Mouse (Mus musculus) liver, embryonic 15.5 days (tissue): Measurements from ENCODE around the gene Gm15557. TPM values are rescaled to one million over a fixed set of nuclear protein-coding genes. Genes with fewer than 3 reads are reported as not detected.
"Not testable (repeated sequence)": the region's sequence is repeated elsewhere in the genome, so short reads cannot be mapped to it uniquely, and the experiment has no call there.

Source experiments
- ATAC-seq: fragments of 200-750 bp; cut with Nextera tagmentation; 2 replicates; pipeline ENCODE4 v1.8.0; 2017; ENCODE audit warnings: moderate number of reproducible peaks, mild to moderate bottlenecking, moderate library complexity; ENCODE audit not compliant: insufficient read depth
- H3K27ac ChIP-seq: fragments of 300-500 bp; sonication (generic); replicated peaks from 2 replicates; pipeline ENCODE4 v1.5.1; 2015; ENCODE audit warnings: mild to moderate bottlenecking, inconsistent platforms
- H3K27me3 ChIP-seq: fragments of 300-500 bp; sonication (generic); 2 replicates; pipeline ENCODE4 v1.6.1; 2015; ENCODE audit warnings: mild to moderate bottlenecking, inconsistent platforms
- H3K36me3 ChIP-seq: fragments of 300-500 bp; sonication (generic); replicated peaks from 2 replicates; pipeline ENCODE4 v1.6.1; 2015; ENCODE audit warnings: moderate library complexity, mild to moderate bottlenecking, inconsistent platforms
- H3K4me1 ChIP-seq: fragments of 300-500 bp; sonication (generic); replicated peaks from 2 replicates; pipeline ENCODE4 v1.6.1; 2015; ENCODE audit warnings: inconsistent platforms
- H3K4me2 ChIP-seq: fragments of 300-500 bp; sonication (generic); 2 replicates; pipeline ENCODE4 v1.6.1; 2015; ENCODE audit warnings: moderate library complexity, mild to moderate bottlenecking, inconsistent platforms
- H3K4me3 ChIP-seq: fragments of 300-500 bp; sonication (generic); replicated peaks from 2 replicates; pipeline ENCODE4 v1.5.1; 2015; ENCODE audit warnings: mild to moderate bottlenecking, inconsistent platforms
- H3K9ac ChIP-seq: fragments of 300-500 bp; sonication (generic); 2 replicates; pipeline ENCODE4 v1.6.1; 2015; ENCODE audit warnings: moderate library complexity, mild to moderate bottlenecking, inconsistent platforms
- H3K9me3 ChIP-seq: fragments of 300-500 bp; sonication (generic); replicated peaks from 2 replicates; pipeline ENCODE4 v1.6.1; 2016; ENCODE audit warnings: inconsistent platforms
- WGBS: fragments of 180-500 bp; shearing (Covaris S2); methylation state at CpG from one replicate; pipeline ENCODE4 v1.1.7; 2015; ENCODE audit warnings: mixed read lengths; ENCODE audit not compliant: insufficient replicate concordance; 5-methylcytosine and 5-hydroxymethylcytosine counted together
- polyA plus RNA-seq: library from polyadenylated mRNA; unstranded; fragments of >200 nt; fragmentation: Nextera tagmentation; extraction: Ambion mirVana; gene quantifications from 2 replicates; pipeline ENCODE4 v1.2.1, GENCODE M21; 2015

Gene Gm15557
- polyA plus RNA-seq: not detected in 2 replicates

DNA sequence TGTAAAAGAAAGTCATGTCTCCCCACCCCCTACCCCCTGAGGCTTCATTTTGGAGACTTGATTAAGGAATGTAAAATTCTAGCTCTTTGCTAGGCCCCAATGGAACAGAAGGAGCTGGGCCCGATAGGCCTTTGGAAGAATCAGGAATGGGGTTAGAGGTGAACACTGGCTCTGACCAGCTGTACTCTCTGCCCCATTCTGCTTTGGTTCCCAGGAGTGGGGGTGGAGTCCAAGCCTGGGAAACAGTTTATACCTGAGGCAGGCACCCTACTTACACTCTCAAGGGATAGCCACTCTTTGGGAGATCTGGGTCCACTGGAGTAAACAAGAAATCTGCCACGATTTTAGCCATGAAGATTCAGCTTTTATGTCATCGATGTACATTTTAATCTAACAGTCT, at the start of gene Gm15557:
TSS of gene Gm15557 (plus strand) at position 48 of the 400 bp plus-strand sequence.
- 70% methylated on average over 3 of the region's 3 CpGs for WGBS
- Histone ChIP-seq H3K9ac (no peak within 1 kb of the TSS), H3K27me3 (peaks cover 15% of the 10 kb centered on the region; the same call in 1 of the 2 replicates), H3K4me3 (no peak within 1 kb of the TSS), H3K27ac (no peak within 1 kb of the TSS), H3K36me3 (no peaks in the 10 kb centered on the region), H3K9me3 (no peaks in the 10 kb centered on the region), H3K4me1 (no peaks in the 10 kb centered on the region), H3K4me2 (no peak within 1 kb of the TSS)
- no peak for ATAC-seq

DNA sequence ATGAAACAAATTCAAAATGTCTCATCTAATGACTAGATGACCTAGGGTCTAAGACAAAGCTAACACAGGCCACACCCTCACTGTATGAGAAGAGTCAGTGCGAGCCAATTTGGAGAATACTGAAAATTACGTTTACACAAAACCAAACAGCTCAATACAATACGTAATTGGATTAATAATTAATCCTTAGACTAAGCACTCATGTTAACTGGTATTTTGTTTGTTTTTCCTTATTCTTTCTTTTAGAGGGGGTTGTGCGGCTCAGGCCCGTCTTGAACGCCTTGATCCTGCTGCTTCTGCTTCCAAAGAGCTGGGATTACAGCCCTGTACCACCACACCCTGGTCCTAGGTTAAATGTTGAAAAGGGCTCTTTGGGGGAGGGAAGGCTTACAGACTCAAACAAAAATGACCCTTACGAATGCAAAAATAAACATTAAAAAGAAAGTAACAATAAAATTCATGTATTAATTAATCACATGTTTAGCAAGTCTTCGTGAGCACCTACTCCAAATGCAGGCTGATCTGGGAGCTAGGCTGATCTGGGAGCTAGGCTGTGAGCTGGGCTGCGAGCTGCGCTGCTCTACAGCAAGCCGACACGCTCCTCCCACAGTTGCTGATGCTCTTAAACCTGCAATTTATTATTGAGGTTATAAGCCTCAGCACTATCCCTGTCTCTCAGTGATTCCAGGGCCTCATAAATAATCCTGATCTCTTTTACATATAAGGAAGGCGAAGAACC, 46.1 kb upstream of the Gm15557 start:
- no peaks in the 10 kb centered on the region for H3K27me3 ChIP-seq
- H3K4me3 ChIP-seq: no peak overlapping the region
- 70% methylated on average over 13 of the region's 13 CpGs for WGBS
- no peak overlapping the region for H3K9ac ChIP-seq
- no peaks in the 10 kb centered on the region; the same call in 1 of the 2 replicates for H3K4me1 ChIP-seq
- H3K36me3 ChIP-seq: peaks cover 17% of the 10 kb centered on the region
- no peaks in the 10 kb centered on the region for H3K9me3 ChIP-seq
- no peak for ATAC-seq
- H3K4me2 ChIP-seq: peak overlapping the region; percentile 36
- peak overlapping the region; percentile 24; the same call in 1 of the 2 replicates for H3K27ac ChIP-seq

- Histone ChIP-seq H3K27ac (peak overlapping the region; percentile 24; the same call in 1 of the 2 replicates), H3K27me3 (no peaks in the 10 kb centered on the region), H3K9ac (no peak overlapping the region), H3K9me3 (no peaks in the 10 kb centered on the region), H3K36me3 (peaks cover 21% of the 10 kb centered on the region), H3K4me2 (0 out of 2 replicates have a peak overlapping the region, but pooled peaks have one; percentile 36), H3K4me3 (no peak overlapping the region), H3K4me1 (no peaks in the 10 kb centered on the region; the same call in 1 of the 2 replicates)
- ATAC-seq: peak; percentile 70; the same call in 1 of the 2 replicates
- 77% methylated on average over 16 of the region's 16 CpGs for WGBS
These were observed 45.3 kb upstream of the Gm15557 start for GRCm38 (mm10) chr2:155895046-155895735.

DNA sequence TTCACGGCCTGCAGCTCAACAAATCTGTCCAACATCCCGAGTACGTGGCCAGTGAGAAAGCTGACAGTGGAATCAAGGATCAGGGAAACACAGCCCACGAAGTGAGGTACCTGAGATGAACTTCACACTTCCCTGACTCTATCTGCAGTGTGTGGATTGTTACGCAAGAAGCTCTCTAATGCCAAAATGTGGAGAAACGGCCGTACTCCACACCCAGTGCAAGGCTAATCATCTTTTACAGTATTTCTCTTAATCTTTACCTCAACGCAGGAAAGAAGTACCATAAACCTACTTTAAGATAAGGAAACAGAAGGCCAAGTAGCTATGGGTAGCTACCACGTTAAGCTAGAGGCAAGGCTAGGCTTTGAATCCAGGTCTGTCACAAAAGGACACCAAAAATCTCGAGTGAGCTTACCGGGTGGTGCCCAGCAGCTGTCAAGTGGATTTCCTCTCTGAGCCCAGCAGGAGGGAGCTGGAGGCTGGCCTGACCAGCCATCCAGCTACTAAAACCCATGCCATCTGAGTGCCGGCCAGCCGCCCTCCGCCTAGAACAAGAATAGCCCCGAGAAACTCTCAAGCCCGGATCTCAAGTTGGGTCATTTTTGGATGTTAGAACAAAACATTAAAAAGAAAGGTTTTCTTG, 37.4 kb upstream of the Gm15557 start:
- WGBS: 57% methylated on average over 16 of the region's 16 CpGs
- no peak overlapping the region for H3K27ac ChIP-seq

DNA sequence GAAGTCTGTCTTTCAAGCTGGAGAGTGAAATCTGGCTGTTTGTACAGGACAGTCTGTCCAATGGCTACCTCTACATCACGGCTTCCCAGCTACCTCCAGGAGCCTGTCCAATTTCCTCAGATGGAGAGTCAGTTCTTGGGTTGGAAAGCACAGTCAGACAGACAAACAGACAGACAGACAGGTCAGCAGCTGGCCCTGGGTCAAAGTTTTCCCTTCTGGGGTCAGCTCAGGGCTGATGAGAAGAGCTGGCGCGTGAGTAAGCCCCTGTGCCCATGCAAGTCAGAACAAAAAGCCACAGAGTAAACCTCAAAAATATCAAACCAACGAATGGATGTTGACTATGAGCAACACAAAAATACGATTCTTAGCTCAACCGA, 36.9 kb upstream of the Gm15557 start:
- H3K36me3 ChIP-seq: peaks cover 24% of the 10 kb centered on the region
- no peaks in the 10 kb centered on the region for H3K27me3 ChIP-seq
- H3K9me3 ChIP-seq: no peaks in the 10 kb centered on the region
- H3K4me2 ChIP-seq: no peak overlapping the region
- 76% methylated on average over 6 of the region's 6 CpGs for WGBS
- no peak overlapping the region for H3K4me3 ChIP-seq
- ATAC-seq: no peak
- H3K4me1 ChIP-seq: 0 out of 2 replicates have a peak, but pooled peaks cover 6% of the 10 kb centered on the region
- H3K27ac ChIP-seq: no peak overlapping the region
- no peak overlapping the region for H3K9ac ChIP-seq

More for the DNA sequence above, 37.4 kb upstream of the Gm15557 start:
- H3K27me3 ChIP-seq: no peaks in the 10 kb centered on the region
- H3K9ac ChIP-seq: no peak overlapping the region
- peaks cover 23% of the 10 kb centered on the region for H3K36me3 ChIP-seq
- 0 out of 2 replicates have a peak, but pooled peaks cover 6% of the 10 kb centered on the region for H3K4me1 ChIP-seq
- no peak overlapping the region for H3K4me3 ChIP-seq
- ATAC-seq: no peak; the same call in 1 of the 2 replicates
- no peaks in the 10 kb centered on the region for H3K9me3 ChIP-seq
- no peak overlapping the region for H3K4me2 ChIP-seq

DNA sequence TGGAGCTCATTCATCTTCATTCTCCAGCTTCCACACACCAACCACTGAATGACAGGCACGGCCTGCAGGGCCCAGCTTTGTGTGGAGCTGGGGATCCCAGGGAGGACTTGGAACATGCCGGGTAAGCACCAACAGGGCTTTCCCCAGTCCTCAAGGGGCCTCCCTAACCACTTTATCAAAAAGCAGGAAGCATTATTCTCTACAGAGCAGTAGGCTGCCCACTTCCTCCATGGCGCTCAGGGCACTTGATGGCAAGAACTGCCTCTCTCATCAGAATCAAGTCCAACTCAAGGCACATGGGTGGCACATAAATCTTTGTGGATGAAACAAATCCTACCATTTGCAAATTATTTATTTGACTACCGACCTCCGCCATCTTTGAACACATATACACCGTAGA, 25.8 kb upstream of the Gm15557 start:
- Histone ChIP-seq H3K4me2 (no peak overlapping the region), H3K27ac (no peak overlapping the region), H3K9ac (no peak overlapping the region), H3K4me1 (no peaks in the 10 kb centered on the region), H3K27me3 (no peaks in the 10 kb centered on the region), H3K9me3 (no peaks in the 10 kb centered on the region), H3K36me3 (peaks cover 52% of the 10 kb centered on the region), H3K4me3 (no peak overlapping the region)
- no peak for ATAC-seq
- WGBS: 60% methylated on average over 6 of the region's 6 CpGs

GRCm38 (mm10) chr2:155923143-155923542, 17.4 kb upstream of the Gm15557 start:
- 56% methylated on average over 7 of the region's 7 CpGs for WGBS
- no peaks in the 10 kb centered on the region for H3K27me3 ChIP-seq

GRCm38 (mm10) chr2:155925213-155925612, 15.3 kb upstream of the Gm15557 start:
- not testable (repeated sequence) for H3K27ac ChIP-seq, H3K9me3 ChIP-seq, H3K27me3 ChIP-seq, H3K9ac ChIP-seq, H3K4me2 ChIP-seq, ATAC-seq, H3K4me3 ChIP-seq
- Histone ChIP-seq H3K4me1 (peaks cover 17% of the 10 kb centered on the region), H3K36me3 (peaks cover 19% of the 10 kb centered on the region; the same call in 1 of the 2 replicates)
- WGBS: 59% methylated on average over 6 of the region's 6 CpGs

More at GRCm38 (mm10) chr2:155923143-155923542, 17.4 kb upstream of the Gm15557 start:
- 0 out of 2 replicates have a peak, but pooled peaks cover 3% of the 10 kb centered on the region for H3K4me1 ChIP-seq
- ATAC-seq: no peak
- peaks cover 28% of the 10 kb centered on the region for H3K36me3 ChIP-seq
- H3K9ac ChIP-seq: no peak overlapping the region
- no peak overlapping the region for H3K4me2 ChIP-seq
- H3K9me3 ChIP-seq: no peaks in the 10 kb centered on the region
- no peak overlapping the region for H3K27ac ChIP-seq
- H3K4me3 ChIP-seq: no peak overlapping the region

GRCm38 (mm10) chr2:155928711-155929345, 11.7 kb upstream of the Gm15557 start:
- H3K4me3 ChIP-seq: peak overlapping the region; percentile 63
- H3K4me2 ChIP-seq: peak overlapping the region; percentile 76
- H3K9me3 ChIP-seq: no peaks in the 10 kb centered on the region
- peak overlapping the region; percentile 74; the same call in 1 of the 2 replicates for H3K27ac ChIP-seq
- WGBS: 55% methylated on average over 7 of the region's 7 CpGs
- peak overlapping the region; percentile 44; the same call in 1 of the 2 replicates for H3K9ac ChIP-seq
- H3K4me1 ChIP-seq: peaks cover 23% of the 10 kb centered on the region
- H3K36me3 ChIP-seq: 0 out of 2 replicates have a peak, but pooled peaks cover 4% of the 10 kb centered on the region
- no peak for ATAC-seq
- no peaks in the 10 kb centered on the region for H3K27me3 ChIP-seq

DNA sequence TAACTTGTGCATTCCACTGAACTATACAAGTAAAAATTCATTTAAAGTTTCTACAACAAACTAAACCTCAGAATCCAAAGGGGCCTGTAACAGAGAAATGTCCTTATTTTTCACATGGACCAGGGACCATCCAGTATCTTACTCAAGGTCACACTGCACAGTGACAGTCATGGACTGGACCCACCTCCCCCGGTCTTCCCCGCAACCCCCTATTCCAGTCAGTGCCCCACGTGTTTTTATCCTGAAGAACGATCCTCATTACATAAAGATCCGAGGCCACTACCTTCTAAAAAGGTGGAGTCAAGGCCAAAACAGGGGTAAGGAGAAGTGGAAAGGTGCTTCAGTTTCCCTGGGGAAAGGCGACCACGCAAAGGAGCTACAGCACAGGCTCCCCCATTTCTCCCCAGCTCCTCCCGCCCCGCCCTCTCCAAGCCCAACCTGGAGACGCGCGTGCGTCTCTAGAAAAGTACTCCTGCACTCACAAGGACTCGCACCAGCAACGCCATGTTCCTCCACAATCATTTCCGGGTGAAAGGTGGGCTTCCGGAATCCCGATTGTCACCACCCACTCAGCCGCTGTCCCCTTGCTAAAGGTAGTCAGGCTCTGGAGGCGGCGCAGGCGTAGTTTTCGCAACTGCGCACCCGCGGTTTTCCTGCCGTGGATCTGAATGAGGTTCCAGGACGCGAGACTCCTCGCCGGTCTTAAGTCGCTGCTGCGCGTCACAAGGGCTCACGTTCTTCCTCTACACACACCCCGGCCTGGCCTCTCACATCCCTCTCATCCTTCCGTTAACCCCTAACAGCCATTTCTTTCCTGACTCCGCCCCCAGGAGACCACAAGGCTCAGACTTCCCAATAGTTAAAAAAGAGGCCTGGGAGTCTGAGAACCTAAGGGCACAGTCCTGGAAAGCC, 10.7 kb upstream of the Gm15557 start, which contains the start of gene Uqcc1:
TSS of gene Uqcc1 (minus strand) at position 780 of the 912 bp plus-strand sequence.
- Histone ChIP-seq H3K27me3 (no peaks in the 10 kb centered on the region), H3K4me2 (peak within 1 kb of the TSS; percentile 76), H3K9ac (peak within 1 kb of the TSS; percentile 44), H3K4me1 (peaks cover 23% of the 10 kb centered on the region), H3K4me3 (peak within 1 kb of the TSS; percentile 63), H3K9me3 (no peaks in the 10 kb centered on the region), H3K36me3 (no peaks in the 10 kb centered on the region), H3K27ac (peak within 1 kb of the TSS; percentile 74)
- ATAC-seq: peak; percentile 94
- under 1% methylated on average over 38 of the region's 38 CpGs for WGBS
